Mouse (Mus musculus) left cerebral cortex, postnatal 25 days (tissue): Measurements from ENCODE around the gene Kctd6. TPM values are rescaled to one million over a fixed set of nuclear protein-coding genes. Genes with fewer than 3 reads are reported as not detected.
"Not testable (repeated sequence)": the region's sequence is repeated elsewhere in the genome, so short reads cannot be mapped to it uniquely, and the experiment has no call there.

Experiments
- DNase-seq, 2 experiments: peaks; one replicate each; pipeline ENCODE4 v3.0.0; 2022; ENCODE audit warnings: low spot score in 2 of 2, mixed read lengths in 1 of 2
- intact Hi-C: fragments of 180-260 bp; cut with DNase I; formaldehyde crosslinking; loops from one replicate; pipeline ENCODE4 v1.15.1; 2025
- total RNA-seq, 2 experiments: library from RNA; stranded (reverse); gene quantifications; 2 replicates each; pipeline ENCODE4 v1.2.3; 2021

Kctd6 gene
- total RNA-seq, 2 experiments from 2014 or later, result 40.5 to 43.5 TPM

DNA sequence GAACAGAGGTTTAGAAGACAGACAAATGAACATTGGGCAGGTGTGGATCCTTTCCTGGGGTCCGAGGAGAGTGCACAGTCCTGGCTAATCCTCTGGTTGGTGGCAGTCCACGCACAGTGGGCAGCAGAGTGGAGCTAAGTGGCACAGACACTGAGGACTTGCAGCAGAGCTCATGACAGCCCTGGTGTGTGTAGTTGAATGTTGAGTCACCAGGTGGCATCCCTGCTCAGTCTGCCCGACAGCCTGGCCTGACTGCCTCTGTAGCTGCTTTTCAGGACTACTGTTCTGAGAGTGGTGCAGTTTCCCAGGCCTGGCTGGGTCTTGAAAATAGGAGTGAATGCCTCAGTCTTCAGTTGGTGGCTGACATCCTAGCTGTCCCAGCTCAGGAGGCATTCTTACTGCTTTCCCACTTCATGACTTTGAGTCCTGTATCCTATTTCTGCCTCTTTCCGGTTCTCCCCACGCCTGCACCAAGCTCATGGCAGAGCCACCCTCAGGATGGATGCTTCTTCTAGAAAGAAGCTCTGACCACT, 28.5 kb downstream of the Kctd6 start:
- DNase-seq, result peak; percentile 42 to 62
- intact Hi-C loops, result loop anchor here (2.0 kb wide), 1 partner anchor 104 kb away; no protein-coding TSS in a partner anchor

DNA sequence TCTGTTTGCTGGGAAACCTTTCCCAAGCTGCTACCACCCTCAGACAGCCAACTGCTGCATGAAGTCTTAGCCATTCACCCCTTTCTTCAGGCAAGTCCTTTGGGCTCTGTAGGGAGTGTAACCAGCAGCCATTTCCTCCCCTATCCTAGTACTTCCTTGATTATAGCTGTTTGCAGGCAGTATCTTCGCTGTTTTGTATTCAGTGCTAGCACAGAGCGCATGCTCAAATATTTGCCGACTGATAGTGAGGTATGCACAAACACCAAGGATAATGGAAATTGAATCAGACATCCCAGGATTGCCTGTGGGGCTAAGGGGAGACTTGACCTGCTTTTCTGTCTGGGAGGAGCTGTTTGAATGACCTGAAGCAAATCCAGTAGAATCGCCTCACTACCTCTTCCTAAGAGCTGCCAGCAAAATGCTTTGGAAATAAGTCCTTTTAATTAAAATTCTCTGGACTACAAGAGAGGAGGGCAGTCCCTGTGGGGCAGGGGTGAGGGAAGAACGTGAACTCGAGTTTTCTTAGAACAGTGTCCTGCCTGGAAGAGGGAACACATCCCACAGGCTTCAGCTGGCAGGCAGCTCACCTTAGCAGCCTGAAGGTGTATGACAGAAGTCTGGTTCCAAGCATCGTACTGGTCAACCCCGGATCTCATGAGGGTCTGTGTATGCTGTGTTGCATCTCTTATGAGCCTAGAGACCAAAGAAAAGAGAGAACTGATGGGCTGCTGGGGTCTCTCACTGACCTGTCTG, 29.4 kb downstream of the Kctd6 start:
- DNase-seq, result no peak
- intact Hi-C loops, result loop anchor here (2.0 kb wide), 1 partner anchor 103 kb away; no protein-coding TSS in a partner anchor

DNA sequence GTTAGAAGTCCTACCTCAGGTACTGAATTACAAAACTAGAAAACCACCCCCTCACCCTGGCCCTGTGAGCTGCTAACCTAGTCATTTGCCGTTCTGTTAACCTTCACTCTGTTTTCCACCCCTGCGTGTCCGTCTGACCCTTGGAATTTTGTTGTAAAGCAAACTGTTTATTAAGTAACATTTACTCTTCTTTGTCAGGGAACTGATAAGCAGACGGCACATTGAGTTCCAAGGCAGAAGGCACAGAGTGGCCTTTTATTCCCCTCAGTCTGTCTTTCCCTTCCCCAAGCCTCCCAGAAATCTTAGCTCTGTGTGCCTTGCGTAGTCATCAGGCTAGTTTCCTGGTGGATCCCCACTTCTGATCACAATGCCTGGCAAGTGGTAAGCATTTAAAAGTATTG, 30.3 kb downstream of the Kctd6 start:
- intact Hi-C loops, result no loop called here

DNA sequence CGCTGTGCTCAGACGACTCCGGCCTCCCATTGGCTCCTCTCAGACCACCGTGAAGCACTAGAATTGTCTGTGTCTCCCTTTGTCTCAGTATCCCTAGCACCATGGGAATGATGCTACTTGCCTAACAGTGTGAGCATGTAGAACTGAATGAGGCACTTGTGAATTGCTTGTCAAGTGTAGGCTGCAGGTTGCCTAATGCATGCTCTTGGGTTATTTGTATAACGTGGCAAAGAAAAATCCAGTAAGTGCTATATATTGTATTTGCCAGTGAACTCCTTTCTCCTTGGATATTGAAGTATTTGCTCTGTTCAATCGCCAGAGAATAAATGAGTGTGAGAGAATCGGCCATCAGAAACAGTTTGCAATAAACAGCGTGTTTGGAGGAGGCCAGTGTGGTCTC, 32.9 kb downstream of the Kctd6 start:
- no peak for DNase-seq
- intact Hi-C loops, result loop anchor here (5.0 kb wide), 1 partner anchor 65 kb away; no protein-coding TSS in a partner anchor

More for the DNA sequence above, 30.3 kb downstream of the Kctd6 start:
- no peak for DNase-seq

DNA sequence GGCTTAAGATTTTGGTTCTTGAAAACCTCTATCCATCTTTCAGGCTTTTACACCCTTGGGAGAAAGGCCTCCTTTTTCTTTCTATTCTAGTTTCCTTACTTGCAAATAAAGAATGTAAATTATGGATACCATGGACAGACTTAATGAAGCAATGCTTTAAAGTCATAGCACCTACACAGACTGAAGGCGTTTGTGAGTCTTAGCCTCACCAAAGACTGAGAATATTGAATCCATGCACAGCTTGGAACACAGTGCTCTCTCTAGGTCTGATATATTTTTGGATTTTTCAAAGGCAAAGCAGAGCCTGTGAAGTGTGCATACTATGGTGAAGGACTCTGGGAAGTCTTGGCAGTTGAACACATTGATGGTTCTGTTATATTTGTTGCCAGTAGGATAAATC, 35.3 kb downstream of the Kctd6 start:
- intact Hi-C loops, result loop anchor here (5.0 kb wide), 1 partner anchor 67 kb away; no protein-coding TSS in a partner anchor
- peak in 1 of 2 experiments; percentile 54 for DNase-seq

DNA sequence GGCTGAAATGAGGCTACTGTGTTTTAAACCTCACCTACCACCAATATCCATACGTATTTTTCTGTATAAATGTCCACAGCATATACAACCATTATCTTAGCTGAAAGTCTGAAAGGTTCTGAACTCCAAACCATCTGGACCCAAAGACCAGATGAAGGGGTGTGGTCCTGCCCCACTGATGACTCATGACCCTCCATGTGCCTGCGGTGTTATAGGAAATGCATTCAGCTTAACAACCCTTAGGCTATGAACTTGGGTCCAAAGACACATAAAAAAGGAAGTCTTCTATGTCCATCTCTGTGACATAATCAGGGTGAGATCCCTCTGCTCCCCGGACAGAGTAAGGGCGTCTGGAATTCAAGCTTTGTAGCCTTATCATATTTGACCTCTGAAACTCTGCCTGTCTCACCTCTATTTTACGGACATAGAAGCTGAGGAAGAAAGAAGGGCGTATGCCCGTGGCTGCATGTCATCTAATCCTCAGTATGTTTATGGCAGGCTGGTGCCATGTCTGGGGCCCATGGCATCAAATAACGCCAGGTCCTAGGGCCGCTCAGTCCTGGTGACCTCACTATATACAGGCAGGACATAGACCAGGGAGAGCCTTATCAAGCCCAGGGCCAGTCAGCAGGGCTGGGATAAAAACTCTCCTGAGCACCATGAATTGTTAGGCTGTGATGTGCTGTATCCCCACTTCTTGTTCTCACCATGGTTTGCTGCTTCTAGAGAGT, 36.4 kb downstream of the Kctd6 start:
- DNase-seq, result no peak
- intact Hi-C loops, result no loop called here

DNA sequence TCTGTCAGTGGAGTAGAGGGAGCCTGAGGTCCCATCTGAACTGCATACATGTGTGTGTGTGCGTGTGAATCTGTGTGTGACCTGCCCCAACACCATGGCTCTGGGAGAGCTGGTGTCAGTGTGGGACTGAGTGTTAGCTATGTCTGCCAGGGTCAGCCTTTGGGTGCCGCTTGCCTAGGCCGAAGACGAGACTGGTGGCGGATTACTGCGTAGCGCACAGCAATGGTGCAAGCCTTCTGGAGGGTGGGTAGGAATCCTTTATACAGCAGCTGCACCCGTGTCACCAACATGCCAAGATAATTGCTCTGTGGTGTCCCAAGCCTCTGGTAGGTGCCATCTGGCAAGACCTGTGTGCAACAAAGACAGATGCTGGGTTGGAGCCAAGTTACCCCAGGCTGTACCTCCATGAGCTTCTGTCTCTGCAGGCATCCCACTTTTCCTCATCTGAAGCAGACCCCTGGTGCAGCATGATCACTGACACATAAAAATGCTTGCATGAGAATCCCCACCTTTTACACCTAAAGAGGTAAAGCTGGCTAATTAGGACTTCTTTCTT, 37.5 kb downstream of the Kctd6 start:
- DNase-seq, result no peak
- intact Hi-C loops, result no loop called here

DNA sequence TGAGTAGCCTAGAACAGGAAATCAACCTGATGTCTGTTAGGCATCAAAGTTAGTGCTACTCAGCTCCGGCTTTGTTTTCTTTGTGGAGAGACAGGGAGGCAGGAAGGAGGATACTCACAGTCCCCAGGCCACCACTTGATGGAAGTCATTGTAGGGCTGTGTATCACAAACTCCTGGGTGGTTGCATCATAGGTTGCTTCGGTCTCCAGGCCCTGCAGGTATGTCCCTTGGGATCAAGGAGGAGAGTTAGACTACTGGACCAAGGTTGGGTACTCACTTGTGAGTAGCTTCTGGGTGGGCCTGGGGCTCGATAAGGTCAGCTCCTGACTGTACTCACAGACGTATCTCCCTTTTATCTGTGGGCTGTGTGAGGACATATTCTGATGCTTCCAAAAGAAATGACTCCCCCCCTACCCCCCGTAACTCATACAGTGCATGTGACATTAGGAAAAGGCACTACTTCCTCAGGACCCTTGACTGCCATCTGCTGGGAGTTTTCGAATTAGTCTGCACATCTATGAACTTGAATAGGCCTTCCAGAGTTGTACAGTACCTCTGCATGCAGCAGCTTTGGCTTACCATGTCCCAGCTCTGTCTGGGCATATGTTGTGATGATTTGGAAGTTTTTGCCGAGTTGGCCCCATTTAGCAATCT, 41.3 kb downstream of the Kctd6 start:
- intact Hi-C loops, result loop anchor here (5.0 kb wide), 2 partner anchors 163 to 288 kb away; no protein-coding TSS in a partner anchor
- DNase-seq, result peak; percentile 59 to 72

DNA sequence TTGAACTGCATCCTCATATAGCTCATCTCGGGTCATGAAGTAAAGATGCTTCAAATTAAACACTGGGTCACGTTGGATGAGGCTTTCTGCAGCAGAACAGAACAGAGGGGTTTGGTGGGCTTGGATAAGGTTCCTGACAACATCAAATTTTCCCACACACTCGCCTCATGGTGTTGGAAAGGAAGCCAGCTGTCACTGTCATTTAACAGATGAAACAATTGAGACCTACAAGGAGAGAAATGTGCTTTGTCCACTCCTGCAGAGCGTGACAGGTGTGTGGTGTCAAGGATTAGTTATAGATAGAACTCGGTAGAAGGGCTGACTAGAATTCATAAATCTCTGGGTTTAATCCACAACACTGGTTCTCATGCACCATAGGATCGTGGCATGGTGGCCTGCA, 42.1 kb downstream of the Kctd6 start:
- intact Hi-C loops, result loop anchor here (5.0 kb wide), 2 partner anchors 164 to 289 kb away; no protein-coding TSS in a partner anchor
- DNase-seq, result no peak

DNA sequence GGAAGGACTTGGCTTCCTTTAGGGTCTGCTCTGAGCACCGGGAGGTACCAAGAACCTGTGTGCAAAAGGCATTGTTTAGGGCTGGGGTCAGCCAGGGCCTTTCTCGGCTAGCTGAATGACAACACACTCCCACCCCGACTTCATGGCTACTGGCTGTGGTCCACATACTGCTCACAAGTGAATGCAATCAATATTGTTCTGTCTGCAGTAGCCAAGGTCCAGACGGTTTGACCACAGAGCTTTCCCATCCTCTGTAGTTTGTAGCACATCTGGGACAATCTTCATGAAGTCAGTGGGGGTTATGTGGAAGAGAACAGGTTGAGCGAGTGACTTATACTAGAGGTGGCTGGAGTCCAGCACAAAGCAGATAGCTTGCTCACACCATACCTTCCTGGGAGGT, 42.9 kb downstream of the Kctd6 start:
- intact Hi-C loops, result loop anchor here (5.0 kb wide), 2 partner anchors 165 to 290 kb away; no protein-coding TSS in a partner anchor
- no peak for DNase-seq

DNA sequence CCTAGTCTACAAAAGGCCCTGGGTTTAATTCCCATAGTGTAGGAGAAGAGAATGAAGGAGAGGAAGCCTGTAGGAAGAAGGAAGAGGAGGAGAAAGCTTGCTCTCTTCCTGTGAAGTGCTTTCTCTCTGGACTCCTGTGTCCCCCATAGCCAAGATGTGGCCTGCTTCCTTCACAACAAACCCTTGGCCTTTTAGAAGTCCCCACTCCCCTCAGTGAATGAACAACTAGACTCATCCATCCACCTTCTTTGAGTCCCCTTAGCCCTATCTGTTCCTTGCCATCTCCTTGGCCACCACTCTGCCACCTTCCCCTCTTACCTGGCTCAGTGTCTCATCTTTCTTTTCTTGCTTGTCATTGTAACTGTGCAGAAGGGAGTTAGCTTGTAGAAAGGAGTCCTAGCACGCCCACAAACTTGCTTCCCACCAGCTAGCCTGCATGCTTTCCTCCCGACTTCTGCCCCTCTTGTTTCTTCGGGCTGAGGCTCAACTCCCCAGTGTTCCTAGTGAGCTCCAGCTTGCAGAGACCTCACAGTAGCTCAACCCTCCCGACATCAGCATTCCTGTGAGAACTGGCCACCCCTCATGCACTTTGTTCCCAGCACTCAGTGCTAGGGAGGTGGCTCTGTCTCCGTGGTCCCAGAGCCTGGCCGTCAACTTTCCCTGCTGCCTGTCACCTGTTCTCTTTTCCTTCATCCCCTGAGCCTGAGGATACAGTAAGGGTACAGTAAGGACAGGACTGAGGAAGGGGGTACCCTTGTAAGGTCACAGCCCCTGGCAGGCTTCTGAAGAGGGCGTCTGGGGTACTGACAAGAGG, 43.8 kb downstream of the Kctd6 start:
- intact Hi-C loops, result loop anchor here (5.0 kb wide), 2 partner anchors 165 to 290 kb away; no protein-coding TSS in a partner anchor
- no peak for DNase-seq

DNA sequence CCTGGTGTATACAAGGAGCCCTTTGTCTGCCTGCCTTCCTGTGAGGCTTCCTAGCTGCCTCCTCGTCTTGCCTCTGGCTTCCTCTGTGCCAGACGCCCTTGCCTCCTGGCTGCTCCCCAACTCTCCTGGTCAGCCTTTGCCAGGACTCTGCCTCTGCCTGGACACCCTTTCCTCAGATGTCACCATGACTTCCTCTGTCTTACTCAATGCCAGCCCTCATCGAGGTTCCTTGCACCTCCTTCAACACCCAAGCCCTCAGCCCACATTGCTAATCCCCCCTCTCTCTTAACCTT, 44.3 kb downstream of the Kctd6 start:
- no peak for DNase-seq
- intact Hi-C loops, result loop anchor here (5.0 kb wide), 2 partner anchors 166 to 291 kb away; no protein-coding TSS in a partner anchor

DNA sequence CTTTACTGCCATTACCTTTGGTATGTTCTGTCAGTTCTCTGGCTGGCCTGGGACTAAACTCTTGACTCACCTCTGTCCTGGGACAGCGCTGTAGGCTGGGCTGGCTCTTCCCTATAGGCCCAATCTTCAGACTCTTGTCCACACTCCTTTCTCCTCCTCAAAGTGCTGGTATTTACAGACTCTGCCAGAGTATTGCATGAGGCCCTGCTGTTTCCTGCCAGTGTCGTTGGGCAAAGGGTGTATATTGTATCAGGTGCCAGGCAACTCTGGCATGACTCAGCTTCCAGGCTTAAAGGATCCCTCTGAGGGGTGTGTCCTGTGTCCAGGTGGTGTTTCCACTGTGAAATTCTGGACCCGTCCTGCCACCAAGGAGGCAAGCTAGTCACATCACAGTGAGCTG, 44.8 kb downstream of the Kctd6 start:
- intact Hi-C loops, result loop anchor here (5.0 kb wide), 2 partner anchors 166 to 291 kb away; no protein-coding TSS in a partner anchor

DNA sequence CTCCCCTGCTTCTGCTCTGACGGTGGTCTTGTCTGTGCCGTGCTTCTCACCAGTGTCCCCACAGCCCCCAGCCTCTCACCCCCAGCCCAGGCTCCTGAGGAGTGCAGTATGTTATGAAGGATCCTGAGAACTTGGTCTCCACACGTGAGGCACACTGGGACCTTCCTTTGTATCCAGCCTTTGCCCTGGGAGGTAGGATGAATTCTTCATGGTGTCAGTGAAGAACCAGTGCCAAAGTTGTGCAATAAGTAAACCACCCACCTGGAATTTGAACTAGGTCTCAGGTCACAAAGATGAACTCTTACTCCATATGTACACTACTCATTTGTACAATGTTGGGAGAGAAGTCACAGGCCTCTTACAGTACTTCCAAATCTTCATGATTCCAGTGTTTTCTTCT, 45.2 kb downstream of the Kctd6 start, which contains the start of gene Acox2:
Gene Acox2, minus strand, starts transcription at position 188 of the 400 bp plus-strand sequence.
- no peak for DNase-seq
- intact Hi-C loops, result loop anchor here (5.0 kb wide), 2 partner anchors 167 to 292 kb away; no protein-coding TSS in a partner anchor

More for the DNA sequence above, 44.8 kb downstream of the Kctd6 start:
- no peak for DNase-seq

DNA sequence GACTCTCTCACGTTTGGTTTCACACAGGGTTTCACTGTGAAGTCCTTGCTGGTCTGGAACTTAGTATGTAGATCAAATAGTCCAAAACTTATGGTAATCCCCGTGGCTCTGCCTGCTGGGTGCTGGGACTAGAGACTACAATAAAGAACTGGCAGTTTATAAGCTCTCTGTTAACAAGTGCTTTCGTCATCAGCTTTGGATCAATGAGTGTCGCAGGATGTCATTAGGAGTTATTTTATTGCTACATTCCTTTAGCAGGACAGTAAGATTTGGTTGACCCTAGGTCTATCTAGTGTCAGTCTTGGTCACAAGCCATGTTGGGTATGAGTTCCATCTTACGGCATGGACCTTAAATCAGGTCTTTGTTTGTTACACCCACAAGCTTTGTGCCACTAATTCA, 46.3 kb downstream of the Kctd6 start:
- intact Hi-C loops, result no loop called here
- no peak for DNase-seq

DNA sequence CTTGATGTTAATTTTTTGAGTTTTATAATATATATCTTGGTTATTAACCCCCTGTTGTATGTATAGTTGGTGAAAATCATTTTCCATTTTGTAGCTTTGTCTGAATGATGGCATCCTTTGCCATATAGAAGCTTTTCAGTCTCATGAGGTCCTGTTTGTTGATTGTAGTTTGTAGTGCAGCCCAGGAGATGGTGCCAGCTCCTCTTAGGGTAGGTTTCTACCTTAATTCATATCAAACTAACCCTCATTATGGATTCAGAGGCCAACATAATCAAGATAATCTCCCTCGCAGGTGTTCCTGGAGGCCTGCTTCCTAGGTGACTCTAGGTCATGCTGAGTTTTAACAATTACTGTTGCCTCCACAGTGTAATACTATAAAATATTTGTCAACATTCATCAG, 48.3 kb downstream of the Kctd6 start:
- intact Hi-C loops, result loop anchor here (2.0 kb wide), 1 partner anchor 85 kb away; no protein-coding TSS in a partner anchor
- no peak for DNase-seq

DNA sequence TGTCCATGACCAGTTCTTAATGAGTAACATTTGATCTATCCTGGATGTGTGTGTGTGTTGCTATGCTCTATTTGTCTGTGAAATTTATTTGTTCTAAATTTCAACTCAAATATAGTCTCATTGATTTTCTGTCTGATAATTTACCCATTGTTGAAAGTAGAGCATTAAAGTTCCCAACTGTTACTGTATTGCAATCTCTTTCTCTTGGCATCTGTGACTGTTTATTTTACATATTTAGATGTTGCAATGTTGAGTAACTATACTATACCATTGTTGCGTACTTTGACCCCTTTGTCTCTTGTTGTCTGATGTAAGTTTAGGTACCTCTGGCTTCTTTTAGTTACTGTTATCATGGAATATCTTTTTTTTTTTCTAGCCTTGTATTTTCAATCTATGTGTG, 50.4 kb downstream of the Kctd6 start:
- intact Hi-C loops, result no loop called here

DNA sequence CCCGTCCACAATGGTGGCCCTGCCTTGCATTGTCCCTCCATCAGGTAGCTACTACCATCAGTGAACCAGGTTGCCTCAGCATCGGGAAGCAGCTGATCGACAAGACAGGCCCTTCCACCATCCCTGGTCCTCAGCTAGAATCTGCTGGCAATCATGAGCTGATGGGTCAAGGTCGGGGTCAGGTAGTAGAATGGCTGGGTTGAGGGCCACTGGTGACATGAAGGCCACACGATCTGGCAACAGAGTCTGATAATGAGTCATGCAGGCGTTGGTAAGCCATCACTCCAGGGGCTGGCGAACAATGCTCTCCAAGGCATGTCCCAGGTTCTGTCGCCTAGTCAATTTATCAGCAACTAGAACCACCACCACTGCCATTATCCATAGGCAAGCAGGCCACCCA, 57.3 kb downstream of the Kctd6 start:
- DNase-seq, intact Hi-C loops: not testable (repeated sequence)

More for the DNA sequence above, 50.4 kb downstream of the Kctd6 start:
- no peak for DNase-seq
